In genomic region chr9:74186748-74187400, GRCm38 (mm10) we compare ENCODE assay signal across 10 mouse cellular contexts.
A peak's percentile ranks its signal among the peaks of the same experiment; 100 is the strongest.
DNase-seq lines count a peak whose midpoint lies in the region; ATAC-seq lines count a peak whose summit lies in the region.
"Had no signal": no experiment of that assay in that cellular context is flagged by ENCODE, and none has a peak within 500 bp of the region (broad histone marks: within the 10 kb centered on the region; RNA-seq: fewer than 3 reads in every experiment).

No protein-coding gene starts in this region.

- H3K4me1 ChIP-seq in hindbrain, embryonic 10.5 days (replicated peaks): peaks cover 28% of the 10 kb centered on the region
- H3K4me1 ChIP-seq in midbrain, embryonic 12.5 days: peaks cover 14% of the 10 kb centered on the region; the same call in 1 of the 2 replicates

- no peaks in the 10 kb centered on the region for H3K36me3 ChIP-seq in hindbrain, embryonic 10.5 days
- no peaks in the 10 kb centered on the region for H3K36me3 ChIP-seq in midbrain, embryonic 12.5 days
- H3K36me3 ChIP-seq: G1E had no signal

- no peaks in the 10 kb centered on the region for H3K9me3 ChIP-seq in hindbrain, embryonic 10.5 days
- no peaks in the 10 kb centered on the region for H3K9me3 ChIP-seq in midbrain, embryonic 12.5 days

- no peak overlapping the region for H3K9ac ChIP-seq in midbrain, embryonic 12.5 days (replicated peaks)

- H3K4me2 ChIP-seq in midbrain, embryonic 12.5 days (replicated peaks): peak overlapping the region; percentile 42

- peak overlapping the region; percentile 31 for H3K27ac ChIP-seq in hindbrain, embryonic 10.5 days
- peak overlapping the region; percentile 26 for H3K27ac ChIP-seq in midbrain, embryonic 12.5 days (replicated peaks)

- 20% methylated on average over 16 of the region's 16 CpGs for WGBS in hindbrain, embryonic 10.5 days
- 5% methylated on average over 16 of the region's 16 CpGs for WGBS in midbrain, embryonic 12.5 days

- peaks cover 79% of the 10 kb centered on the region for H3K27me3 ChIP-seq in hindbrain, embryonic 10.5 days (ENCODE audit: insufficient read depth, poor library complexity, severe bottlenecking)
- peaks cover 59% of the 10 kb centered on the region for H3K27me3 ChIP-seq in midbrain, embryonic 12.5 days

- peak; percentile 95 for ATAC-seq in midbrain, embryonic 12.5 days (ENCODE audit: low FRiP score, low read depth)
- no peak for ATAC-seq in megakaryocyte, adult 5-6 weeks (ENCODE audit: poor library complexity, severe bottlenecking)

- peak; percentile 44 for DNase-seq in Muller cell, postnatal 12 days (ENCODE audit: inconsistent ontology term)
- DNase-seq in embryo, embryonic 10.5 days (ENCODE audit: low spot score): peak; percentile 72
- DNase-seq in hindbrain, embryonic 10.5 days (ENCODE audit: low spot score): peak; percentile 62
- DNase-seq in layer of hippocampus, postnatal 36 days: no peak
- DNase-seq in spleen, adult 18-20 months: no peak
- no peak for DNase-seq in urinary bladder, postnatal 14 days (ENCODE audit: low spot score)
- DNase-seq: right cerebral cortex, postnatal 25 days had no signal

- H3K4me3 ChIP-seq in hindbrain, embryonic 10.5 days: peak overlapping the region; percentile 30
- H3K4me3 ChIP-seq in midbrain, embryonic 12.5 days: 0 out of 2 replicates have a peak overlapping the region, but pooled peaks have one; percentile 1

Comparison
In these comparisons a context has a peak if more than half of its experiments do, and no peak if none do; other contexts are left out.
1. DNase-seq: peak in Muller cell, postnatal 12 days (single experiment), embryo, embryonic 10.5 days (single experiment) and hindbrain, embryonic 10.5 days (single experiment); none in layer of hippocampus, postnatal 36 days (0 of 2), spleen, adult 18-20 months (0 of 2) and urinary bladder, postnatal 14 days (single experiment).